Mouse (Mus musculus) cortical plate, adult 2 months (tissue): ENCODE results near the gene Cd200r4. TPM values are rescaled to one million over a fixed set of nuclear protein-coding genes. Genes with fewer than 3 reads are reported as not detected.

Source experiments
- H3K27ac ChIP-seq: fragments of 200-500 bp; 2 replicates; pipeline ENCODE4 v1.5.1; 2012; ENCODE audit warnings: low read length, control low read depth, inconsistent platforms; ENCODE audit not compliant: insufficient read depth
- H3K4me1 ChIP-seq: fragments of 200-500 bp; 2 replicates; pipeline ENCODE4 v1.6.1; 2011; ENCODE audit warnings: low read length; ENCODE audit not compliant: control insufficient read depth, insufficient read depth
- H3K4me3 ChIP-seq: fragments of 200-500 bp; 2 replicates; pipeline ENCODE4 v1.5.1; 2011; ENCODE audit warnings: mild to moderate bottlenecking, low read length, control low read depth; ENCODE audit not compliant: insufficient read depth
- CTCF ChIP-seq: fragments of 200-500 bp; IDR thresholded peaks from 2 replicates; pipeline ENCODE4 v1.5.1; 2011; ENCODE audit warnings: mild to moderate bottlenecking, control low read depth, low read length; ENCODE audit not compliant: insufficient read depth; ENCODE audit errors: extremely low read depth
- POLR2A ChIP-seq: fragments of 200-500 bp; IDR thresholded peaks from 2 replicates; pipeline ENCODE4 v1.6.1; 2011; ENCODE audit warnings: mild to moderate bottlenecking, low read length, control low read depth; ENCODE audit not compliant: insufficient read depth; ENCODE audit errors: extremely low read depth
- polyA plus RNA-seq: library from polyadenylated mRNA; depleted of rRNA; stranded (reverse); fragments of >200 nt; gene quantifications from 2 replicates; pipeline ENCODE4 v1.2.3, GENCODE M21; 2012; rRNA removed

The Cd200r4 gene
- 0.64 and 0.88 TPM in 2 replicates for polyA plus RNA-seq

DNA sequence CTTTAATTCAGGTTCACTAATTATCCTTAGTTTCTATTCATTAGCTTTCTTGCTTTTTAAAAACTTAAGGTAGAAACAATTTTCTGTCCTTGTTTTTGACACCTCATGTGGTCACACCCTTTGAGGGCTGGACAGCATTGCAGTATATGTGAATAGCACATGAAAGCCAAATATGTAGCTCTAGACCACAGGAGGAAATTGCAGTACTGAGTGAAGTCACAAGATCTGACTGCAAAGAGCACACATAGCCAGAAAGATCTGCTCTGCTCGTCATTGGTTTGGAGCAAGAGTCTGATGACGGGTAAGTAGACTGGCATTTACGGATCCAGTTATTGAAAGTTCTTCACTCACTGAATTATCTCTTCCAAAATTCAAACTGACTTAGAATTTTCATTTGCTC, at the start of gene Cd200r4:
Gene Cd200r4, plus strand, starts transcription at position 190 of the 400 bp plus-strand sequence.
- TF ChIP-seq CTCF, result no peak
- no peak for TF ChIP-seq POLR2A
- no peak within 1 kb of the TSS for H3K27ac ChIP-seq

GRCm38 (mm10) chr16:44761811-44762210, 49.7 kb upstream of the Cd200r4 start:
- Histone ChIP-seq H3K4me3 (no peak overlapping the region), H3K27ac (no peak overlapping the region), H3K4me1 (peaks cover under 1% of the 10 kb centered on the region; the same call in 1 of the 2 replicates)
- TF ChIP-seq CTCF, result no peak
- no peak for TF ChIP-seq POLR2A

More for the DNA sequence above, at the start of gene Cd200r4:
- H3K4me1 ChIP-seq, result no peaks in the 10 kb centered on the region
- H3K4me3 ChIP-seq, result no peak within 1 kb of the TSS

GRCm38 (mm10) chr16:44765555-44766319, 45.8 kb upstream of the Cd200r4 start, which contains the start of gene Cd200r1:
TSS of gene Cd200r1 (plus strand) at chr16:44765736.
- Histone ChIP-seq H3K4me1 (peaks cover 1% of the 10 kb centered on the region; the same call in 1 of the 2 replicates), H3K4me3 (peak within 1 kb of the TSS; percentile 37), H3K27ac (no peak within 1 kb of the TSS)
- TF ChIP-seq POLR2A (no peak), CTCF (no peak)

GRCm38 (mm10) chr16:44766320-44766892, 45.1 kb upstream of the Cd200r4 start:
- Histone ChIP-seq H3K4me3 (peak overlapping the region; percentile 37; the same call in 1 of the 2 replicates), H3K4me1 (peaks cover 1% of the 10 kb centered on the region; the same call in 1 of the 2 replicates), H3K27ac (no peak overlapping the region)
- TF ChIP-seq POLR2A (no peak), CTCF (no peak)

- Histone ChIP-seq H3K4me3 (no peak overlapping the region), H3K4me1 (peaks cover 1% of the 10 kb centered on the region; the same call in 1 of the 2 replicates), H3K27ac (no peak overlapping the region)
- TF ChIP-seq POLR2A (no peak), CTCF (no peak)
Observed at GRCm38 (mm10) chr16:44767506-44767905, 44.0 kb upstream of the Cd200r4 start.

DNA sequence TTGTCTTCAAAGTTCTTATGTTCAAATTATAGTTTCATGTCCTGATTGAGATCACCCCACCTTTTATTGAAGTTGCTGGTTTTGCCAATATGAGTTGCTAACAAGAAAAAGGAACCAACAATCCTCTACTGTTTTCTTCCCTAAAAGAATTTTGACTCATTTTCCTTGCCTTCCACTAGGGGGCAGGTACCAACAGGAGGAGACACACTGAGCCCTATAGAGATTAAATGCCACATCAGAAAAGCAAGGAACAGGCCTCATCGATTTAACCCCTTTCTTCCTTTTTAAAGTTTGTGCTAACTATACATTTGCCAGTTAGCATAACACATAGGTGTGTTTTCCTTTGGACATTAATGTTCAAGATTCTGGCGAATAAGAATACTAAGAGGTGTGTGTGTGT, 43.6 kb upstream of the Cd200r4 start:
- TF ChIP-seq POLR2A (no peak), CTCF (peak; percentile 63; the same call in 1 of the 2 replicates)
- peaks cover 1% of the 10 kb centered on the region; the same call in 1 of the 2 replicates for H3K4me1 ChIP-seq
- no peak overlapping the region for H3K4me3 ChIP-seq
- H3K27ac ChIP-seq, result no peak overlapping the region

DNA sequence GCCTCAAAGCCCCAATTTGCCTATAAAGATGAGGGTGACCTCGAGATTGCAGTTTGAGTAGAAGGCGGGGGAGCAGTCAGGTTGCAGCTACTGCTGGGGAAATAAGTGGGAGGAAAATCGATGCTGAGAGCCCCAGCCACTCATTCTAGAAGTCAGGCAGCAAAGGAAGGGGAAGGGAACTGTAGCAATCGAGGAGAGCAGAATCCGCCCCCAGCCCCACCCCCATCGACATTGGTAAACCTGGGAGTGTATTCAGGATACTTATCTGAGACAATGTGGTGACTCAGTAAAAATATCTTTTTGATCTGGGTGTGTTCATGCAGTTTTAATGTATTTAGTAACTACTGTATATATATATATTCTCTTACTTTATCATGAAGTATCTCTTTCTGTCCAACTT, 39.0 kb upstream of the Cd200r4 start:
- no peaks in the 10 kb centered on the region for H3K4me1 ChIP-seq
- TF ChIP-seq POLR2A (no peak), CTCF (no peak)
- H3K27ac ChIP-seq, result no peak overlapping the region
- H3K4me3 ChIP-seq, result no peak overlapping the region

DNA sequence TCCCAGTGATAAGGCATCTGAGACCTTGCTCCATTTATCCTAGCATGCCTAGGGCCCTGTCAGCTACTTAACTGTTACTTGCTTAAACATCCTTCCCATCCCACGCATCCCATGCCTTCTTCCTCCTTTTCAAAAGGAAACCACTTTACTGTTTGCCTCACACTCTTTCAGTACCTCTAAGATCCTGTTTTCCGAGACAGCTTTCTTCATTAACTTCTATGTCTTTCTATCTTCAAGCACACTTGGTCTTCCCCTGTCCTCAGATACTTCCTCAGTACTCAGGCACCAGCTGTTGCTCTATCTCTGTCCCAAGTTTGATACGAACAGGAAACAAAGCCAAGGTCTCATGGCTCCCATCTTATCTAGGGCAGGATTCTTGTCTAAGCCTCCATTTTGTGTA, 37.9 kb upstream of the Cd200r4 start:
- Histone ChIP-seq H3K27ac (no peak overlapping the region), H3K4me1 (no peaks in the 10 kb centered on the region), H3K4me3 (no peak overlapping the region)
- TF ChIP-seq POLR2A, result no peak
- TF ChIP-seq CTCF, result no peak

GRCm38 (mm10) chr16:44774201-44774600, 37.3 kb upstream of the Cd200r4 start:
- Histone ChIP-seq H3K4me3 (no peak overlapping the region), H3K27ac (no peak overlapping the region), H3K4me1 (no peaks in the 10 kb centered on the region)
- TF ChIP-seq POLR2A (no peak), CTCF (no peak)
